Mouse (Mus musculus) CD4-positive helper T cell, adult 2 months (primary cell): ENCODE data around the gene Parp4.

Experiments
- DNase-seq: peaks from one replicate; pipeline ENCODE4 v3.0.0-alpha.2; 2012; ENCODE audit warnings: low read depth, missing footprints, low spot score

Parp4 gene

DNA sequence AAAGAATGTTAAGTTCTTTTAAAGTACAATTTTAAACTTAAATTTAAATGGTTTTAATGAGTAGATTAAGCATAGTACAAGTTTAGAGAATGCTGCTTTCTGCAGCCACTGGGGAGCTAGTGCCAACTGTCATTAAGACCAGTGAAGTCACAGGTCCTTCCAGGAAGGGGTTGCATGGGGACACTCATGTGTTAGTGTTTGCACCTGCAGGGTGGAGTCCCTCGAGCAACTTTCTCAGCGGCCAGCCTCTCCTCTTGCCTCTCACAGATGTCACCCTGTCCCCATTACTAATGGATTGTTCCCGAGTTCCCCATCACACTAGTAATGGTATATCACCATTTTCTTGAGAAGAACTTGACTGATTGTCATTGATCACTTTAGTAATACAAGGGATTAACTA is 37.8 kb downstream of the Parp4 start:
- no peak for DNase-seq

DNA sequence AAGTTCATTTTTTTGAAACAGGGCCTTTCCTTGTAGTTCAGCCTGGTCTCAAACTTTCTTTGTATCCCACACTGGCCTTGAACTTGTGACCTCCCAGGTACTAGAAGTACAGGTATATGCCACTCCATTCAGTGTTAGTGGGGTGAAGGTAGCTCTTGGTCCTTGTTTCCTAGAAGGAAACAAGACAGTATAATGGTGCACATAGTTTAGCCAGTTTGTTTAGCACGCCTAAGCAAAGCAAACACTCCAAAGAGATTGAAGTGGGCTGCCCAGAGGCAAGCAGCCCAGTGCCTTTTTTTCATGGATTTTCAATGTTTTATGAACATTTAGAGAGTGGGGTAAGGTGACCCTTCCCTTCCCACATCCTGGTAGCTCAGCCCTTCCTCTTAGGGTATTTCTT is 42.1 kb downstream of the Parp4 start:
- no peak for DNase-seq

DNA sequence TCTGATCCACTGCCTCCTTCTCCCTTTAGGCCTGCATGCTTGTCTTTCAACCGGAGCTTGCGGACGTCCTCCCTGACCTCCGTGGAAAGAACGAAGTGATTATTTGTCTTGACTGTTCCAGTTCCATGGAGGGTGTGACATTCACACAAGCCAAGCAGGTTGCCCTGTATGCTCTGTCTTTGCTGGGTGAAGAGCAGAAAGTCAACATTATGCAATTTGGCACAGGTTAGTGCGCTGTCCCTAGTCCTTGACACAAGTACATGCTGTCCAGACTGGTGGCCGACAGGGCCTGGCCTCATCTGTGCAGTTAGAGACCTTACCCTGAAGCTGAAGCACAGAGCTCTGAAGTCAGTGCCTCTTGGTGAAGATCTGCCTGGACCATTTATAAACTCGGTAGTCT is 45.0 kb downstream of the Parp4 start:
- no peak for DNase-seq

DNA sequence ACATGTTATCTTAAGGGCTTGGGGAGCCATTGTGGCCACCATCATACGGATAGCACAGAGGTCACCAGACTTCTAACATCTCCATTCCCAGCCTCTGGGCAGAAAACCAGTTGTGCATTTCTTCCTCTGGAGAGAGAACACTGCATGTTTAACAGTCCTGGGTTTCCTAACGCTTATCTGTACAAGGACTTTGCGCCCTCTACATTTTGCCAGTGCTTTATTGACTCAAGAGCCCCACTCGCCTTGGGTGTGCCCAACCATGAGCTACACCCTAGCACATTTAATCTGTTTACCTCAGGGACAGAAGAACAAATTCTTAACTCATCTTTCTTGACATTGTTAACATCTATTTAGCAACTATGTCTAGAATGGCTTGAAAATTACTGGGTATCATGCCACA is 50.8 kb downstream of the Parp4 start:
- DNase-seq: no peak

DNA sequence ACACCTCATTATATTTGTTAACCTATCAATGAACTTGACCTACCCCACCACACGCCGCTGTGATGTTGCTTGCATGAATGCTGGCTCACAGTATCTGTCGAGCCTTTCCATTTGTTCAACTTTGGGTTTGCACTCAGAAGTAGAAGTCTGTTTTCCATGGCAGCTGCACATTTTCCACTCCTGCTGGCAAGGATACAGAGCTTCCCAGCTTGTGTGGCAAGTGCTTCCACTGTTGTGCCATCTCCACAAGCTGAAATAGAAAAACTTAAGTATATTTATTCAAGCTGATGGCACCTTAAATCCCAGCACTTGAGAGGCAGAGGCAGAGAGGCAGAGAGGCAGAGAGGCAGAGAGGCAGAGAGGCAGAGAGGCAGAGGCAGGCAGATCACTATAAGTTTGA is 52.9 kb downstream of the Parp4 start:
- DNase-seq: no peak

DNA sequence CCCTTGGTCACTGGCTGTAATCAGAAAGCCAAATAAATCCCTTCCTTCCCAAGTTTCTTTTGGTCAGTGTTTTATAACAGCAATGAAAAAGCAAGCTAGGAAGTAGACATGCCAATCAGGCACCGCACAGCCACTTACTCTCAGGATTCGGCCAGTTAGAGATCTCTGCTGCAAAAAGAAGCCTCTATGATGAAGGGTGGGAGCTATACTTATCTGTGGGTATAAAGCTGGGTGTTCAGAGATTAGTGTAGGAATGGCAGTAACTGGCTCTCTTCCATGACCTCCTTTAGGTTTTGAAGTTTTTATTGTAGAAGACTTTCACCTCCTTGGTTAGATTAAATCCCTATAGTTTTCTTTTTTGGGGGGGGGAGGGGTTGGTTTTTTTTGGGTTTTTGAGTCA is 55.7 kb downstream of the Parp4 start:
- DNase-seq: no peak

DNA sequence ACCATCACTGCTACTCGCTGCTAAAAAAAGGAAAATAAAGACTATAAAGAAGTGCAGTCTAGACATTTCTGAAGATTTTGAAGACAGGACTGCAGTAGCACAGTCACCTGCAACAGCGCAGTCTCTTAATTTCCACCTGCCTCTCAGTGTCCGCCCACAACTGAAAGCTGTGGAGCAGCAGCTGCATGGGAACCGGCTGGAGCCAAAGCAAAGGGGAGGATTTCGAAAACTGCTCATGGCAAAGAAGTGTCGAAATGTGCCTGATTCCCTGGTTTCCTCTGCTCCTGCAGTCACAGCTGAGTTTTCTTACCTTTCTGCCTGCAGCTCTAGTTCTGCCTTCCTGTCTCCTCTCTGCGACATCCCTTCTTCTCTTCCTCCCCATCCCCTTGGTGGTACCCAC is 71.8 kb downstream of the Parp4 start:
- no peak for DNase-seq

DNA sequence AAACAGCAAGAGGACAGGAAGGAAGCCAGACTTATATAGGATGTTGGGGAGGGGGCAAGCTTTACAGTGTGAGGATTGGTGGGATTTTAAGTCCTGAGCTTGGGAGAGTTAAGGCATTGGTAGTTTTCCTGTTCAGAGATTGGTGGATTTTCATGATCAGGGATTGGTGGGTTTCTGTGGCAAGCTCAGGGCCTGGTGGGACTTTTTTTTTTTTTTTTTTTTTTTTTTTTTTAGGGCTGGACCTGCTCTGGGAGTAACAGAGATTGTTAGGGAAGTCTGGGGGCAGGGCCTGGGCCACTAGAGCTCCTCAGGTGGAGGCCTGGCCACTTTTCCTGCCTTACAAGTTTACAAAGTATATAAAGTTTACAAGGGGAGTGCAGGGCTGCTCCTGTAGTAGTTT is 74.0 kb downstream of the Parp4 start:
- no peak for DNase-seq

DNA sequence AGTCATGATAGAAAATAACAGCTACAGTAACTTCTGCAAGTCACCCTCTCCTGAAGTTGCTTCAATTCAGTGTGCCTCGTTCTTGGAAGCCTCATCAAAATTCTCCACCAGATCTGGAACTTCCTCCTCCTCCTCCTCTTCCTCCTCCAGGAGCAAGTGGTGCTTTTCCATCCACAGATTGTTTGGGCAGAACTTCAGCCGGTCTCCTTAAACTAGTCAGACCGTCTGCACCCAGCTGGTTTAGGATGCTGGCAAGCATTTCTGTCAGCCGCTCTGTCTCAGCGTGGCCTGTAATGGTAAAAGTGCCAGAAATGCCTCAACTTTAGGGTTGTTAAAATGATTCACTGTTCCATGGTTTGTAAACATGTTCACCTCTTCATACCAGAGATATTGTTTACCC is 90.2 kb downstream of the Parp4 start:
- no peak for DNase-seq

DNA sequence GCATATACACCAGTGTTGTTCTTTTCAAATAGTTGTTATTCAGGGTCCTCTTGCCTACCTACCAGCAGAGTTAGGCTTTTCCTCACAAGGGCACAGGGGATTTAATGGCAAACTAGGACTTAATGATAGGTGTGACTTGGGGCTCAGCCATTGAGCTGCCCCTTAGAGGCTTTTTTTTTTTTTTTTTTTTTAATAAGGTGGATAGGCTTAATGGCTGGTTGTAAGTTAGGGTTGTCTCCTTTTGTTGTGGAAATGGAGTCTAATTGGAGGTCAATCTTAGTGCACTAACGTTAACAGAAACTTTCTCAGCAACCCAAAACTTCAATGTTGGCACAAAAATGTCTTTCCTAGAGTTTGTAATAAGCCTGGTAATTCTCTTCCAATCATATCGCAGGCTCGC is 91.5 kb downstream of the Parp4 start:
- no peak for DNase-seq

DNA sequence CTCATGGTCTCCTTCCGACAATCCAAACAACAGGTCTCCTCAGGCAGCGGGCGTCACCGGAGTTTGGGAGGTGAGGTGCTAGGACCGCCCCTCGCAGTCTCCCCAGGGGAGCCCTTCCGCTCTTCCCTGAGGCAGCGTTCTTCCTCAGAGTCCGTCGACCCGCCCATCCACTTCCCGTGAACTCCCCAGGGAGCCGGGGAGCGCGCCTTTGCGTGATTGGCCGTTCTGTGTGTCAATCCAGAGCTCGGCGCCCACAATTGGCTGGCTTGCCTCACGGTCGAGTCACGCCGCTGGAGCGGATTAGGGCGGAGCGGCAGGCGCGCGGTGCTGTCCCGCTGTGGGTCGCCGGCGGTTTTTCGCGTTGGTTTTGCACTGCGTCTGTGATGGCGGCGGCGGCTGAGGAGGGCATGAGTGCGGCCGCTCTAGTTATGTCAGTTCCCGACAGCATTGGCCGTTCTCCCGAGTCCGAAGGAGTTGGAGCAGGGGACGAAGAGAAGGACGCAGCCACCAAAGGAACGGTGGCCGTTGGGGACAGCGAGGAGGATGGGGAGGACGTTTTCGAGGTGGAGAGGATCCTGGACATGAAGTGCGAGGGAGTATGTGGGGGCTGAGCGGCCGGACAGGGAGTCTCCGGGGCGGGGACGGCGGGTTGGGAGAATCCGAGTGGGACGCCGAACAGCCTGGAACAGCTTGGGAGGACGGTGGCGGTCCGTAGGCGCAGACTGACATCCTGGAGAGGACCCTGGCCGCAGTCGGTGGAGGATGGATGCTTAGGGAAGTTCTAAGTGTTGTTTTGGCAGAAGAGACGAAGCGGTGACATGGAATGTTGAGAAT is 92.8 kb downstream of the Parp4 start, which contains the start of gene Mphosph8:
Mphosph8 (plus strand) TSS at position 280 of the 834 bp plus-strand sequence.
- peak; percentile 99 for DNase-seq

DNA sequence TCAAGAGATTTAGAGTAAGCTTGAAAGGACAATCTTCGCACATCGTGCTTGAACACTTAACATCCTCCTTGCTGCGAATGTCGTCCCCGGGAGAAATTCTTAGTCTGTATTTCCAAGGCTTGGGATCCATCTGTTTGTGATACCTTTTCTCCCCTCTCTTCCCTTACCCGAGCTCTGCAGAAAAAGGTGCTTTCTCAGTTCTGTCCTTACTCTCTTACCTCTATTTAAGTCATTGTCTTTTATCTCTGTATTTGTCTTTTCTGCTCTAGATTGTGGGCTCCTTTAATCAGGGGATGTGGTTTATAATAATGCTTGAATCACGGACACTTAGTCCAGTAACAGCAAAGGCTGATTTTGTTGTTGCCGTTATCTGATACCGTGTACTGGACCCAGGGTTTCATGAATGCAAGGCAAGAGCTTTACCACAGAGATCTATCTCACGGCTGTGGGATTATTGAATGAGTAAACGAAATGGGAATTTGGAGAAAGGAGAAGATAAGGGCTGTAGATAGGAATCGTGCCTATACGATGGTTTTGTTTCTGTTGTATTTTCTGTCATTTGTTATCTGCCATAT is 93.7 kb downstream of the Parp4 start:
- DNase-seq: peak; percentile 24

DNA sequence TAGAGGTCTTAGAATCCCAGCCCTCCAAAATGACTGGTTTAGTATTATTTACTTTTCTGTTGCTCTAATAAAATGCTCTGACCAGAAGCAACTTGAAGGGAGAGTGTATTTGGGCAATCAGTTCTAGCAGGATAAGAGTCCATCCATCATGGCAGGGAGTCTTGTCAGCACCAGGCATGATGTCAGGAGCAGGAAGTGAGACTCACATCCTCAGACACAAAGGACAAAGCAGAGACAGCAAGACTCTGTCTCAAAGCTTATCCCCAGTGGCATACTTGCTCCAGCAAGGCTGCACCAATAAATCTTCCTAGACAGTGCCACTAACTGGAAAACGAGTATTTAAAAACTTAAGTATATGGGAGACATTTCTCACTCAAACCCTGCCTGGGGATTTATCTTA is 110.0 kb downstream of the Parp4 start:
- no peak for DNase-seq

DNA sequence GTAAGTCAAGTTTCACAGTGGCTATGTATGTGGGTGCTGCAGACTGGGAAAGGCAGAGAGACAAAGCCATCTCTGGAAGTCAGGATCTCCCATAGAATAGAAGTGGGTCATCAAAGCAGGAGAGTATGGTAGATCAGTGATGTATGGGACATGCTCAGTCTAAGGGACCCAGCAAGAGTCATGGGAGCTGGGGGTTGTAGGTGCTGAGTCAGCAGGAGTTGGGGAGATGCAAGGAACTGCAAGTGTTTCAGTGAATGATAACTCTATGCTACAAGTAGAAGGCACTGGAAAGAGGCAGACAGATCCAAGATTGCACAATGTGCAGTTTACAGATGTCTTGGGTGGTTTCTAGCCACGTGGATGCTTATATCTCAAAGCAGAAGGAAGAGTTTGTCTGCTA is 113.7 kb downstream of the Parp4 start:
- no peak for DNase-seq

DNA sequence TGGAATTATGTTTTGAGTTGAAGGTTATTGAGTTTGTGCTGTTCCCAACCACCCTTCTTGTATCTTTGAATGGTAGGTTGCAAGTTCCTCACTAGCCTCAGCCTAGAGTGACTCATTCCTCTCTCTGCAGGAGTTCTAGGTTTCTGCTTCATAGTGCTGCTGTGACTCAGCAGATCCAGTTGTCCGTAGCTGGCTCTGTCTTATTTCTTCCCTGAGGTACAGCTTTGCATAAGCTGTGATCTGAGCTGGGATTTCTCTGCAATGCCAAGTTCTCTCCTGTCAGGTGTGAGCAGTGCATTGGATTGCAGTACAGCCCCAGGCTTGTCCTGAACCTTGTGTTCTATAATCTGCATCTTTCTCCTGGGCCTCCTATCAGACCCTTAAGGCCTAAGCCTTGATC is 114.3 kb downstream of the Parp4 start:
- no peak for DNase-seq

DNA sequence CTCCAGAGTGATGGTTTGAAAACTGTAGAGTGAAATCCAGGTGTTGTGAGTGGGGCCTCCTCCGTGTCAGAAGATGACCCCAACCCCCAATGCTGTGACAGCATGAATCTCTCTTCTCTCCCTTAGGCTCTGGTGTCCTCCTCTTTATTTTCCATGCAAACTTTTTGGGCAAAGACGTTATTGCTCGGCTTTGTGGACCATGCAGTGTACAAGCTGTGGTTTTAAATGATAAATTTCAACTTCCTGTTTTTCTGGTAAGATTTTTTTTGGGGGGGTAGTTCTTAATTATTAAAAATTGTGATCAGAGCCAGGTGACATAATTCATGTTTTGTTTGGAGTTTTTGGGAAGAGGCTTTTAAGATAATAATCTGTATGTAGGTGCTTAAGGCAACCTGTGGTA is 120.1 kb downstream of the Parp4 start:
- no peak for DNase-seq

DNA sequence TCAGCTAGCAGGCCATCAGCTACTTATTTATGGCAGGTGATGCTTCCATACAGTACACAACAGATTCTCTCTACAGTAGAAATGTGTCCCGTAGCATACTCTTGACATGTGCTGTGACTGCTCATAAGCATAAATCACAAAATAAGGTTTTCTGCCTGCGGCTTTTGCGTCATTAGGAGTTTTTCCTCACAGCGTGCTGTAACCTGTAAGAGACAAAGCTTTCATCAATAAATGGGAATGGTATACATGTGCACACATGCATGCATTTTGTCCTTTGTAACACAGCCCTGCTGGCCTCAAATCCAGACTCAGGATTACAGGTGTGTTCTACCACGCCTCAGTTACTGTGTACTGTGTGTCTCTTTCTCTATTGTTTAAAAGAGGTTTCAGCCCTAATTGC is 122.4 kb downstream of the Parp4 start:
- no peak for DNase-seq

DNA sequence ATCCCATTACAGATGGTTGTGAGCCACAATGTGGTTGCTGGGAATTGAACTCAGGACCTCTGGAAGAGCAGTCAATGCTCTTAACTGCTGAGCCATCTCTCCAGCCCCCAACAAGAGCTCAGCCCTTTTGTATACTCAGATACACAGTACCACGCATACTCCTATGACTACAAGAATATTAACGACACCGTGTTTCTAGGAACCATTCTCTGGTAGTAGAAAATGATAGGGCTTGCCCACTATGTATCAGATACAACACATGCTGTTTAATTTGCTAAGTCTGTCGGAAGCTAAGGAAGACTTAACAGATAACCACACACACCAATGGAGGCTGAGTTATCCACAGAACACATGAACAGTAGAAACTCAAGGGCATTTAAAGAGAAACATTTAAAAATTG is 127.2 kb downstream of the Parp4 start:
- no peak for DNase-seq

DNA sequence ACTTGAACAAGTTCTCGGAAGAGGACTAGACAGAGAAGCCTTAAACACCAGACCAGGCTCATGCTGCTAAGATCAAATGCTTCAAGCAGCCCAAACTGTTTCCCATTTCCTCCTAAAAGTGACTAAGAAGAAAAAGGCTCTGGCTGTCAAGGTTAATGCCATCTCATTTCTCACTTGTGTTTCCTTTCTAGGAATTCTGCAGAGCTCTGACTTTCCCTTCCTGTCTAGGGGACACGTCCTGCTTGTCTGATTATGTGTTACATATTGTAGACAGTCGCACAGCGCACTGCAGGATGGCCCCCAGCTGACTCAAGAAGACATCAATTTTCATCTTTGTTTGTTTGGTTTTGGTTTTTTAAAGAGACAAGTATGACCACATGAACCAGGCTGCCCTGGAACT is 130.3 kb downstream of the Parp4 start:
- no peak for DNase-seq
